Mouse (Mus musculus): Measurements from ENCODE around the gene Adgrl4.

DNA sequence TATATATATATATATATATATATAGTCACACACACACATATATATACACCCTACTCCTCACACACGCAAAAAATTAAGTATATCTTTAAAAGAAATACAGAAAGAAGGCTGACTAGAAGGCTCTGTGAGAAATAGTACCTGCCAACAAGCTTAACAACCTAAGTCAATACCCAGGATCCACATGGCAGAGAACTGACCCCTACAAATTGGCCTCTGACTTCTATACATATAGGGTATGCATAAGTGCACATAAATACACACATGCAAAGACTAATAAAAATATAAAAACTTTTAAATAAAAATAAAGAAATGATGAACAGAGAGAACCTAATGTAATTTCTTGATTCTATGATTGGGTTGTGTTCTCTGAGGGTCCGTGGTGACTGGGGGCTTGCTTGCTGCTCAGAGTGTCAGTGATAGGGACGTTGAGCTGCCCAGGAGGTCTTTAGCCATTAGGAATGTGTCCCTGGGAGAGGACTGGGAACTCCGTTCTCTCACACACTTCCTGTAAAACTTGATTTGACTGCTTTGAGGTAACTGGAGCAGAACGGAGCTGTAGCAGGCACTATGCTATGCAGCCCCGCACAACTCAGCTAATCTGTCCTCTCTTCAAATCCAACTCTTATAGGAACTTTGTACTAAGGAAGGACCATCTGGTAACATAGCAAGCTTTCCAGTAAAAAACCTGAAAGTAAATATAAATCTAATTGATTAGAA, 17.5 kb downstream of the Adgrl4 start:
- TF ChIP-seq CTCF (IDR thresholded peaks at IDR 0.05; ENCODE audit: insufficient read depth, low read depth, low read length) (no peak), POLR2A (IDR thresholded peaks at IDR 0.05; ENCODE audit: insufficient read depth, low read depth, low read length) (no peak)

All from olfactory bulb, adult 2 months (tissue).